Mouse (Mus musculus) cerebellum, postnatal 10 days (tissue): Measurements from ENCODE around the gene Ctla4.

Source experiments
- DNase-seq, 2 experiments: peaks; one replicate each; pipeline ENCODE4 v3.0.0; 2021; ENCODE audit warnings: mixed read lengths in 2 of 2

Gene Ctla4

DNA sequence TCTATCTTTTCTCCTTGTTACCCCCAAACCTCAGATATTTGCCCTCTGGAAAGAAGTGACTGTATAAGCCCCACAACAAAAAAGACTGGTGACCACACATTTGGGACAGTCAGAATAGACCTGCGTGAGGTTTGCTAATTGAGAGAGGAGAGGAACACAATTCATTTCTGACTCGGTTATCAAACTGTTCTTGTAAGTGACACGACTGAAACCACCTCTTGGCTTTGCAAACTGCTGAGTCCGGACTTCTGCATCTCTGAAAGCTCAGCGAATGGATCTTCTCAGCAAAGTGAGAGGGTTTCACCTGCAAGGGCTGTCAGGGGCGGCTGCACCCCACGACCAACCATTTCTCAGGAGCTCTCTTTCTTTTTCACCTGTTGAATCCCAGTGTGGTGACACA, 43.6 kb downstream of the Ctla4 start:
- DNase-seq = no peak

DNA sequence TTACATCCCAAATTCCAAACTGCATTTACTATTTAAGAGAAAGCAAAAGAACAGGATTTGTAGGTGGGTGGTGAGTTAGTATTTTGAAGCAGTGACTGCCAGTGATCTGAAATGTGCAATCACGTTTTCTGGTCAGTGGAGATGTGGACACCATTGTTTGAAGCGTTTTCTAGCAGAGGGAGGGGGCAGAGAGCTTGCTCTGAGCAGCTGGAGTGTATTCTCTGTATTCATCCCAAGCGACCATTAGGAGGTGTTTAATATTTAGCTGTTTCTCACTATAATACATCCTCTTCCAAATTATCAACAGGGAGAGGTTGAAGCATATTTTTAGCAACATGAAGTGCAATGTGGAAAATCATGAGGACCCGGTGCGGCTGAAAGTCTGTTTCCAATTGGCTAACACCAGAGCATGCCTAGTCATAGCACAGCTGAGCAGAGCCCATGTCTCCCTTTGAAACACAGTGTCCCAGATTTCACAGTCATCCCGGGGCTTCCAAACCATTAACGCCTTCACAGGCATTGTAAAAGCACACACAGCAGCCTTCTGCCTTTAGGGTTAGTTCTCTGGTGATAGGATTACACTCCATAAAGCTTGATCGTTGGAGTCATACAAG, 49.3 kb downstream of the Ctla4 start:
- no peak for DNase-seq

DNA sequence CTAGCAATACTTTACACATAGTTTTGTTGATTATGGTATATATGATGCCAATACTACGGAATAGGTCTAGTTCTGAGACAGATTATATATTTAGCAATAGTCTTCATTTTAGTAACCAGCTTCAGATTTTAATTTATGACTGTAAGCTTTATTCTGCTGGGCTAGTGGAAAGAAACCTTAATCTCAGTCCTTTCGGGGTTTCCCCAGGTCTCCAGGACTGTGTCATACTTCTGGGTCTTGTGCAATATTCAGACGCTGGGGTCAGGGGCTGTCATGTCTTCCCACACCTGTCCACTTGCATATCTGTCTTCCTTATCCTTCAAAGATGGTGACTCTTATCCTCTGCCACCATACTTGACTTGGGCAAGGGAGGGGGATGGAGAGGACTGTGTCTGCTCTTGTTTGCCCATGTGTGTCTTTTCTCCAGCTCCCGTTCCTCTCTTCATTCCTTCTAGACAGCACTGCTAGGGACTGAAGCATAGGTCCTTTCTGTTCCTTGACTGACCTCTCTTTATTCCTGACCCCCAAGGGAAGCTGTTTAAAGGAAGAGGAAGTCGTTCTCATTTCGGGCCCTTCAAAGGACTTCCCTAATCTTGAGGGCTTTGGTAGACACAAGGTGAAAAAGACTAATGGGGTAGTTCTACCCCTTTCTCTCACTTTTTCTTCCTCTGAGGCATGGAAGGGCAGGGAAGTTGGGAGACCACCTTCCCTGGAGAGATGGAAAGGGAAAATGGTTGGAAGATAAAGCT, 50.3 kb downstream of the Ctla4 start:
- DNase-seq = no peak

DNA sequence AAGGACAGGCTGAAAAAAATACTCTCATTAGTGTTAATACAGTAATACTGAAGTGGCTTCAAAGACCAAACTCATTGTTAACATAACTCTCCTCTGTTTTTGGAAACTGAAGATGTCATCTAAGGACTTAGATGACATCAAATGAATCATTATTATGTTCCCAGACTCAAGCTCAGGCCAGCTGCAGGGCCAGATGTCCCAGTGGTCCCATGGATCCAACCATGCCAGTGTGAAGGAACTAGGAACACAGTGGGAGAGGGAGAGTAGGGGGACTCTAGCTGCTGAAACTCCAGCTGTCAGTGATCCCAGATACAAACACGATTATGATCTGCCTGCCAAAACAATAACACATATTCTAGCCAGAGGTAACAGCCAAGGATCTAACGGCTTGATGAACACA, 51.5 kb downstream of the Ctla4 start:
- no peak for DNase-seq

DNA sequence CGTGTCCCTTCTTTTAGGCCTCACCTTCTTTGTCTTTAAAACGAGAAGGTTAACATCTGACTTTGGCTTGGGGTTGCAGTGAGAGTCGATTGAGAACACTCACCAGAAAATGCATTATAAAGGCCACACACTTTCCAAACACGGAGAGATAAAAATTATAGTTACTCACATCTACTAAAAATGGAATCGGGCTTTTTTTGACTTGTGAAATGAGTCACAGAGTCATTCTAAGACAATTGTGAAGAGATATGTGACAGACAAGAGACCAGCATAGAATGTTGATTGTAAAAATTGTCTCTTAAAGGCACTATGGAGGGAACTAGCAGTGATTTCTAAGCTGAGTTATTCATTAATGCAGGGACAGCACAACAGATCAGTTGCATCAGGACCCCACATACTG, 52.2 kb downstream of the Ctla4 start:
- DNase-seq = no peak

DNA sequence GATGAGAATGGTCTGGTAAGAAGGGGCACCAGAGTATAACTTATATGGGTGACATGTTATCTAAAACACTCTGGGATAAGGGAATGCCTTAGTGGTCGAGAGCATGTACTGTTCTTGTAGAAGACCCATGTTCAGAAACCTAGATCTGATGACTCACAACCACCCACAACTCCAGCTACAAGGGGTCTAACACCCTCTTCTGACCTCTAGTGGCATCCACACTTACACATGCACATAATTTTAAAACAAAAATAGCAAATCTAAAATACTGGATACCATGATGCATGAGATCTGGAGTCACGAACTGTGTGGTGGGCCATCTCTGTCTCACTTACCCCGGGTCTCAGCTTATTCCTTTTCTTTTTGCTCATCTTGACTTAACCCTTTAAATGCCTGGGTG, 53.2 kb downstream of the Ctla4 start:
- DNase-seq = no peak

DNA sequence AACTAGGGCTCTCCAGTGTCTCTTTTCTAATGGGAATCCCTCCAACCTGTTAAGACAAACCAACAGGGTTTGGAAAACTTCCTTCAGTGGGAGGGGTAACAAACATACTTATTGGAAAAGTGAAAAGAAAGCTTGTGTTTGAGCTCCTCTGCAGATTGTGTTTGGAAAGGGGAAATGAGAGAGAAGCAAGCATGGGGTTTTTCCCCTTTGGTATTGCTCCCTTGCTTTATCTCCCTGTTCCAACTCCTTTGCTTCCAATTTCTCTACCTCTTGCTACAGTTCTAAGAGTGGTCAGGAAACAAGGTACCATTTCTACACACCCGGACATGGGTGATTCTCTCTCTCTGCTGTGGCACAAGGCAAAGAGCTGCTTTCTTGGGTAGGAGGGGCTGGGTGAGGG, 53.8 kb downstream of the Ctla4 start:
- no peak for DNase-seq

DNA sequence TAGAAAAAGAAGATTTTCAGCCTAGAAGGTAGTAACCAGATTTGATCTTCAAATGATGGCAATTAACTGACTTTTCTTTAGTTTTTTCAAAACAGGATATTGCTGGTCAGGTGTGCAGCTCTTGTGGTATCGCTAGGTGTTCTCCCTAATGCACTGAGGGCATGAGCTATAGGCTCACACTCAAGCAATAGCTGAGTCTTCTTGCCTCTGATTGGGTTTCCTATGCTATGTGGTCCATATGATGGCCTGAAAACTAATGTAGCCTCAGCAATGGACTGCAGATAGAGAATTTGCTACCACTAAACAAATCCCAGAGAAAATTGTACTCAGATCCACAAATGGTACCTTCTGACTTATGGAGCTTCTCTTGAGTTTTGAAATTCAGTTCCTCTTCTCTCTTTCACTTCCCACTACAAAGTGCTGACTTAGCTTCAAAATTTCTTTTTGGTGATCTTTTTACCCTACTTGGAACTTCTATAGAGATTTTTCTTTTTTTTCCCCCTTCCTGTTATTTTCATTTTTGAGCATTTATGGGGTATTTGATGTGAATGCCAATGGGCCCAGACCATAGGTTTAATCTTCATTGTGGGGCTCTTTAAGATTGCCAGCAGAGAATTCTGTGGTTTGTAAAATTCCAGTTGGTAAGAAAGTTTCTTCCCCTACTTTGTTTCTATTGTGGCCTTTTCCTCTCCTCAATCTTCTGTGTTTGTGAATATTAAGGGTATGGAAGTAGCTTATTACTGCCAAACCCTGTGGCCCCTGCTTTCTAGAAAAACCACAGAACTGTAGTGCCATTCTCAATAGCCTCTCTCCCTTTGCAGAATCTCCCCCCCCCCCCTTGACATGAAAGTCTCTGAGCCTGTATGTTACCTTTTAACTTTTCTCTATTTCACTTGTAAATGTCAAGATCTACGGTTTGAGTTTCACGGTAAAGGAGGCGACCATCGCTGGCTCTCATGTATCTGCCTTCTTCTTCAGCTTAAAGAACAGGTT, 54.6 kb downstream of the Ctla4 start:
- no peak for DNase-seq

DNA sequence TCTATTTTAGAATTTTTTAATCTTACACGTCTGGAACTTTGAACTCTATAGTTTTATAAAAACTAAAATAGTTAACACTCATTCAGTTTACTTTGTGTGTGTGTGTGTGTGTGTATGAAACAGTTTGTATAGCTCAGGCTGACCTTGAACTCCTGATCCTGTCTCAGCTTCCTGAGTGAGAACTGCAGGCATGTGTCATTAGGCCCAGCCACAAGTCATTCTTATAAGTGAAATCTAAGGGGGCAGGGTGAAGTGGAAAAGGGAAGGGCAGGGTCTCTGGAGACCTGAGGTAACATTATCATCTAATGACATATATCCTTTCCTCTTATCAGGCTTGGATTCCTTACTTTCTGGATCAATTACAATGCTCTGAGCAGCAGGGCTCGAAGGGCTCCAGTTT, 56.1 kb downstream of the Ctla4 start:
- DNase-seq = no peak

DNA sequence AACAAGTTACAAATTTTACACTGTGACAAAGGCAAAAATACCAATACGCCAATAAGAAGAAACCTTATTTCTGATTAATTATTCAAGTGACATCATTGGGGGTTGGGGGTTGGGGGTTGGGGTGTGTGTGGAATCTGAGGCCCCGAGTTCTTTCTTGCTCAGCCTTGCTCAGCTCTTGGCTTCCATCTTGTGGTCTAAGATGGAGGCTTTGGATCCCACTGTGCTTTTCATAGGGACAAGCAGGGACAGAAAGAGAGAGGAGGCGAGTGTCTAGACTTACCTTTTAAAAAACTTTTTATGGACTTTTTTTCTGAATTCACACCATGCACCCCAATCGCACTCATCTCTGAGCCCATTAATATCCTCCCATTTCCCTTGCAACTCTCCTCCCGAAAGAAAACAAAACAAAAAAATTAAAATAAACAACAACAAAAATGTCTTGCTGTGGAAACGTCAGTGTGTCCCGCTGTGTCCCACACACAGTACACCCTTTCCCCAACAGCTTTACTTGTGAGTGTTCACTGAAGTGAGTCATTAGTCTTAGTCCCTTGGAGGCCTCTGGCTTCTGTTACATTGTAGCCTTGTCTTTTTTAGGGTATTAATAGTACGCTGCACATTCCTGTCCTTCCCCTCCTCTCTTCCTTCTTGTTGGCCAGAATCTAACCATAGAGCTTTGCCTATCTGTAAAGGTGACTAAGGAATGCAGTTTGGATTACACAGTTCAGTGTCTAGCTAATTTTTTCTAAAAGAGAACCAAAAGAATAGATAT, 59.0 kb downstream of the Ctla4 start:
- DNase-seq = no peak

DNA sequence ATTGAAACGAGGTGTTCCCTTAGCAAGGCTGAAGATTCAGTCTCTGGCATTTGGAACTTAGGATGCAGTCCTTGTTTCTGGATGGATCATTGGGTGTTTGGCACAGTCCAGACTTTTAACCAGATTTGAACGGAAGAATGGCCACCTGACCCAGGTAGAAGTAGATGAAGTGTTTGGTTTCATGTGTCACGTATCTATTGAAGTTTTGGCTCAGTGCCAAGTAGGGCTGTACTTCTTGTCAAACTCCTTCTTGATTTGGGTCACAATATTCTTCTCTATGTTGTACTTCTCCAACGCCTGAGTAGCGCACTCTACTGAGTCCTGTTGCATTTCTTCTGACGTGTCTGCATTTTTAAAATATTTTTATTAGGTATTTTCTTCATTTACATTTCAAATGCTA, 61.3 kb downstream of the Ctla4 start:
- DNase-seq = peak in 1 of 2 experiments; percentile 21

DNA sequence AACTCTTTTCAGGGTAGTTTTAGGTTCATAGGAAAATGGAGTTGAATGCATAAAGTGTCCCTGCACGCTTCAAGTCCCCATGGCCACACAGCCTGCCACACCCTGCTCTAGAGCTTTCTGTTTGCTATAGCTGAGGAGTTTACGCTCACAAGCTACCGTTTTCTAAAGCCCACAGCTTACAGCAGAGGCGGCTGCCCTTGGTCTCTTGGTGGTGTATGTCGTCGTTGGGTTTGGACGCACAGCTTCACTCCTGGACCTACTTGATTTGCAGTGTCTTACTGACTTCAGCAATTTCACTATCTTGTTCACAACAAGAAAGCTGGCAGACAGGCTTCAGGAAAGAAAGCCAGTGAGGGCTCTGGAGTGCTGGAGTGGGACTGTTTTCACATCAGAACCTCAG, 66.2 kb downstream of the Ctla4 start:
- no peak for DNase-seq

DNA sequence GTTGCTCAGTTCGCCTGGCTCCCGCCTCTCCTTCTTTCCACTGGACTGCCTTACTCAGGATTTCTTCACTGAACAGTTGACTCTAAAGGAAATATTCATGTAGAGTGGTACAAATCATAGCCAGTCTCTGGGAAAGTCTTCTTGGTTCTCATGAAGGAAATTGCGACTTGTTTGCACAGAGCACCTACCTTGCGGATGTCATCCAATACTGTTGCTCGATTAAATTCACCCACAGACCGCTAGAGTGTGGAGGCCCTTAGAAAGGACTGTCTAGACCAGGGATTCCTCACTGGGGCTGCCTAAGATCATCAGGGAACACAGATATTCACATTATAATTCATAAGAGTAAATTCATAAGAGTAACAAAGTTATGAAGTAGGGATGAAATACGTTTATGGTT, 66.9 kb downstream of the Ctla4 start:
- no peak for DNase-seq

DNA sequence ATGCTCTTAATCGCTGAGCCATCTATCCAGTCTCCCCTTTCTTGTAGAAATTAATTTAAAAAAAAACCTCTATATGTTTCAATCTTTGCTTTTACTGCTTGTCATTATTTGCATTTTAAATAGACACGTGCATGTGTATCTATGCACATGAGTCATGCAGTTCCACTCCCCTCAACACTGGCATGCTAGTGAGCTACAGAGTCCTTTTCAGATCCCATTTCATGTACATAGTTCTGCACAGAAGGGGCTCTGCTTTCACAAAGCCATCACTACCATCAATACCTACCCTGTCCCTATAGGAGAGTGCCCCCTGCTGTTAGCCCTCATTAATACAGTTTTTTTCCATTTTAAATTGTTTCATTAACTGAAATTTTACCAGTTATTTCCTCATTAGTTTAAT, 68.0 kb downstream of the Ctla4 start:
- DNase-seq = peak; percentile 28 to 43

DNA sequence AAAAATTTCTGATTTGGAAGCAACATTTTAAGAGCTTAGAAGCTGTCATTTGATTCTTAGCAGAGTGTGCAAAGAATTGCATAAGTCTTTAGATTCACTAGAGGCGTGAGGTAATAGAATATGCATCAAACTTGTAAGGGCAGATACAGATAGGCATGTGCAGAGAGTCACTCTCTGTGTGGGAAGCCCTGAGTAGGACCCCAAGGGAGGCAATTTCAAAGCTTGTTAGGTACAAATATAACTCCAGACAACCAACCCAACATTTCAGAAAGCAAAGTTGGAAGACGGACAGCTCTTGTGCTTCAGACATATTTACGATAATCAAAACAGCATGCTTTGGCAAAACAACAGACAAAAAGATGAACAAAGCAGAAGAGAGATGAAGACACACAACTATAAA, 68.4 kb downstream of the Ctla4 start:
- no peak for DNase-seq

DNA sequence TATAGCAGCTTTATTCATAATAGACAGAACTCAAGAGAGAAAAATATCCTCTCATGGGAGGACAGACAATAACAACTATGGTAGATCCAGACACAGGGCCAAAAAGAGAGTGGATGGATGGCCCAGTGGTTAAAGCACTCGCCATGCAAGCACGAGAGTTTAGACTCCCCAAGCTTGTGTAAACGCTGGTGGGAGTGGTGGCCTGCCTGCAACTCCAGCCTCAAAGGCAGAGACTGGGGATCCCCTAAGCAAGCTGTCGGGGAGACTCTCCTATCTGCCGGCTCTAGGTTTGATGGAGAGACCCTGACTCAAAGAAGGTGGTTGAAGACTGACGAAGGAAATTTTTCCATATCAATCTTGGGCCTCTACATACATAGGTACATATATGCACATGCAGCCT, 69.4 kb downstream of the Ctla4 start:
- DNase-seq = no peak

DNA sequence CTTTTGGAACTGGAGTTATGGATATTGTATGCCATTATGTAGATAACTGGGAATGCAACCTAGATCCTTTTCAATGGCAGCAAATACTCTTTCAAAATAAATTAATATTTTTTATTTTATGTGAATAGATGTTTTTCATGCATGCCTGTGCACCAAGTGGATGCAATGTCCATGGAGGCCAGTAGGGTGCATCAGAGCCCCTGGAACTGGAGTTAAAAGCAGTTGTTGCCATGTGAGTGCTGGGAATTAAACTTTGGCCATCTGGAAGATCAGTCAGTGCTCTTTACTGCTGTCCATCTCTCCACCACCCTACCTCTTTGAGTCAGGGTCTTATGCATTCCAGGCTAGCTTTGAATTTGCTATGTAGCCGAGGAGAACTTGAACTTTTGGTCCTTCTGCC, 71.5 kb downstream of the Ctla4 start:
- DNase-seq = no peak

DNA sequence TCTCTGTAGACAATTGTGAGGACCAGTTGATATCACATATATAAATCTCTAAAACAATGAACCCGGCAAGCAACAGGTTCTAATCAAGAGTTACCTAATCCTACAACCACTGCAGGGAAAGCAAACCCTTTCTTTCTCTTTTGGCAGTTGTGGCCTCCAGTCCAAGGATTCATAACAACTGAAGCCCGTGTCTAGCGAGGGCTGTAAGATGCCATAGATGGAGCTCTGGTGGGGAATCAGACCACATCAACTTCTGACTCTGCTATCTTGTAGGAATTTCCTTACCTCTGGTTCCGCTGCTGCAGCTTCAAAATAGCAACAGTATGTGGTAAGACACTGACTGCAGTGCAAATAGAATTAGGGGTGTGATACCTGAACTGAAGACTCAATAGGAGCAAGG, 72.4 kb downstream of the Ctla4 start:
- DNase-seq = no peak

DNA sequence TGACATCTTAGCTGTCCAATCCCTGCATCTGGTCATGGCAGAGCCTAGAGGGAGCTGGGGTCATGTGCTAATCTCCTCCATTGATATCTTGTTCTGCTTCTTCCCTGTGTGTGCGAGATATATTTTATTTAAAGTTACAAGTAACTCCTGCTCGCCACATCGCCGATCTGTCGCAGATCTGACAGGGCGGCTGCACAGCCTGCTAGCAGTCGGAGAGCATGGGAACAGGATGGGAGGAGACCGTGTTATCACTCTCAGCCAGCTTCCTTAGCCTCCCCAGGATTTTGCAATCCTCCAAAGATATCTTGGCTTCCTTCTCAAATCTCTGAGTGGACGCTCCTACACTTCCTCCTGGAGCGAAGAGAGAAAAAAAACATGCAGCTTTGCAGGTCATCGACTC, 73.7 kb downstream of the Ctla4 start:
- no peak for DNase-seq

DNA sequence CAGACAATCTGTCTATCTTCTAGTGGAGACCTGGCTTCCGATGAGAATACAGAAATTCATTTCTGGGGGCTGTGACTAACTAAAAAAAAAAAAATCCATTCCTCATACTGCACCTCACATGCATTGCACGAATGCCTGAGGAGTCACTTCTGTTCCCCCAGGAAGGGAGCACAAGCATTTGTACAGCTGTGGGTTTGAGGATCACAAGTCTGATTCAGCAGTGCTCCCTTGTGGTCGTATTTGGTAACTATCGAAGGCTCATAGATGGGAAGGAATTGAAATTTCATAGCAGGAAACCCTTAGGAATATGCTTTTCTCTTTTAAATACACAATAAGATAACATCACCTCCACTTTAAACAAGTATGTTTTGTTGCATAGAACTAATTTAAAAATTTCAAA, 74.3 kb downstream of the Ctla4 start:
- DNase-seq = peak; percentile 82 to 85

DNA sequence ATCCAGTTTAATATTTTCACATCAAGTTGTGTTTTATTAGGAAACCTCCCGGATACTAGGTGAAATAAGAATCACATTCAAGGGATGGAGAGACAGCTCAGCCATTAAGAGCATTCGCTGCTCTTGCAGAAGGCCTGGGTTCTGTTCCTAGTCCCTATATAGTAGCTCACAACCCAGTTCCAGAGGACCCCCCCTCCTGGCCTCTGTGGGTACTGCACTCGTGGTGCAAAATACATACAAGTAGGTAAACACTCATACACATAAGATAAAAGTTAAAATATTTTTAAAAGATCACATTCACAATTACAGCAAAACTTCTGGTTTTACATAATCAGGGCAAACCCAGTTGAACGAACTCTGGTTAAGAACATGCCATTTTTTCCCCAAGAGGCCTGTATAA, 75.3 kb downstream of the Ctla4 start:
- no peak for DNase-seq
